Mouse (Mus musculus) spleen, adult 2 months (tissue): ENCODE data around the gene Zdhhc19.

ENCODE experiments used
- CTCF ChIP-seq: fragments of 200-500 bp; IDR thresholded peaks from 2 replicates; pipeline ENCODE4 v1.5.1; 2011; ENCODE audit warnings: mild to moderate bottlenecking, inconsistent platforms; ENCODE audit not compliant: insufficient read depth, insufficient read length, insufficient replicate concordance; ENCODE audit errors: extremely low read depth
- POLR2A ChIP-seq: fragments of 200-500 bp; IDR thresholded peaks from 2 replicates; pipeline ENCODE4 v1.6.1; 2011; ENCODE audit warnings: low read depth, low read length, inconsistent platforms

DNA sequence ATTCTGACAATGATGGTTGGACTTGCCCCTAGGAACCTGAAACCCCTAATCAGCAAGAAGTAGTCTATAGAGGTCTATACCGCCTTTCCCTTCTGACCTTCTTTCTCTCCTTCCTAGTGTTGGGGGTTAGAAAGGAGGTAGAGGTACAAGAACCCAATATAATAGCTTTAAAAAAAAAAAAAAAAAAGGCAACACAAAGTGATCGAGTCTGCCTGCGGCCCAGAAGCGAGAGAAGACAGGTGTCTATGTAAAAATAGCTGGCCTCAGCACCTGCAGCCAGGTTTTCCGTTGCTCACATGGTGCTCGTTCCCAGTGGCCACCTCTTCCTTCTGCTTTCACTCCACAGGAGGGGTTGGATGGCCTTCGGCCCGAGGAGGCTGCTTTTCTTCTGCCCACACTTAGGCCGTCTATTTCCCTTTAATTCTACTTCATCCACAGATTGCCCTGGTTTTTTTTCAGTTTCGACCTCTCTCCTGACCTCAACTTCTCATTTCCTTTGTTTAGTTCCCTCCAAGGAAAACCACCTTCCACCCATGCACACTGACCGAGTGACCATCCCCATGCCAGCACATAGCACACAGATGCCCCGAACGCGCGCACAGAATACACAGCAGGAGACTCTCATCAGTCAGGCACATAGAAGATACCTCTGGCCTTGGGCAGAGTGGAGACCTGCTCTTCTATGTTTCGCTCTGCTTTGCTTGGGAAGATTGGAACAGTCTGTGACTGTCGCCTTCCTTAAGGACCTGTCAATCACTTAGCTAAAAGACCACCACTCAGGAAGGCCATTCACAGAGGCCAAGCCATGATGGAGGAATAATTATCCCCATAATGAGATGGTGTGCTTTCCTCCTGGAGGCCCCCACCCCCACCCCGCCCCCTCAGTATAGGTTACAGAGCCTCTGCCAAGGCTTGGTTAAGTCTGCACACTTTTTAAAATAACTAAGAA lies 37.1 kb downstream of the Zdhhc19 start:
- TF ChIP-seq CTCF (no peak), POLR2A (no peak)
